Mouse (Mus musculus): ENCODE results near the gene Hoxc10. TPM values are rescaled to one million over a fixed set of nuclear protein-coding genes. Genes with fewer than 3 reads are reported as not detected.

The Hoxc10 gene
- polyA plus RNA-seq, 1 experiment from 2014 or later: not detected

GRCm38 (mm10) chr15:102972753-102973152 is 6.2 kb downstream of the Hoxc10 start:
- no peak for TF ChIP-seq EP300 (IDR thresholded peaks at IDR 0.05)
- no peak for TF ChIP-seq CTCF (IDR thresholded peaks at IDR 0.05)
- Histone ChIP-seq H3K9ac (replicated peaks; ENCODE audit: low read depth) (no peak overlapping the region), H3K4me3 (ENCODE audit: low read depth, low read length) (no peak overlapping the region), H3K36me3 (ENCODE audit: insufficient read depth, low read length) (no peaks in the 10 kb centered on the region), H3K27me3 (replicated peaks; ENCODE audit: insufficient read depth, low read length) (peaks cover 84% of the 10 kb centered on the region), H3K4me1 (ENCODE audit: insufficient read depth, low read depth, low read length) (no peaks in the 10 kb centered on the region), H3K27ac (ENCODE audit: low read length) (no peak overlapping the region), H3K4me2 (replicated peaks; ENCODE audit: low read depth, low read length) (no peak overlapping the region), H3K9me3 (ENCODE audit: low read length) (no peaks in the 10 kb centered on the region)
- WGBS: 1% methylated on average over 6 of the region's 6 CpGs
- ATAC-seq (no peak), DNase-seq (ENCODE audit: low spot score) (no peak)

- H3K4me2 ChIP-seq (replicated peaks; ENCODE audit: low read depth, low read length): no peak overlapping the region
- peaks cover 84% of the 10 kb centered on the region for H3K27me3 ChIP-seq (replicated peaks; ENCODE audit: insufficient read depth, low read length)
- TF ChIP-seq CTCF (IDR thresholded peaks at IDR 0.05) (no peak), EP300 (IDR thresholded peaks at IDR 0.05) (no peak)
- ATAC-seq (no peak), DNase-seq (ENCODE audit: low spot score) (no peak)
- no peak overlapping the region for H3K27ac ChIP-seq (ENCODE audit: low read length)
- H3K4me1 ChIP-seq (ENCODE audit: insufficient read depth, low read depth, low read length): no peaks in the 10 kb centered on the region
- no peaks in the 10 kb centered on the region for H3K36me3 ChIP-seq (ENCODE audit: insufficient read depth, low read length)
- H3K9ac ChIP-seq (replicated peaks; ENCODE audit: low read depth): no peak overlapping the region
- 9% methylated on average over 7 of the region's 7 CpGs for WGBS
- no peak overlapping the region for H3K4me3 ChIP-seq (ENCODE audit: low read depth, low read length)
- H3K9me3 ChIP-seq (ENCODE audit: low read length): no peaks in the 10 kb centered on the region
Measured at GRCm38 (mm10) chr15:102975034-102975433, 8.4 kb downstream of the Hoxc10 start.

GRCm38 (mm10) chr15:102975688-102976111 is 9.1 kb downstream of the Hoxc10 start:
- Histone ChIP-seq H3K9ac (replicated peaks; ENCODE audit: low read depth) (no peak overlapping the region), H3K27me3 (replicated peaks; ENCODE audit: insufficient read depth, low read length) (peaks cover 81% of the 10 kb centered on the region)
- DNase-seq (ENCODE audit: low spot score): no peak

GRCm38 (mm10) chr15:102976171-102976570 is 9.6 kb downstream of the Hoxc10 start, which contains the start of gene Hoxc9:
Hoxc9 (plus strand) TSS chr15:102976439.
- peak within 1 kb of the TSS; percentile 49 for H3K4me2 ChIP-seq (replicated peaks; ENCODE audit: low read depth, low read length)
- no peaks in the 10 kb centered on the region for H3K4me1 ChIP-seq (ENCODE audit: insufficient read depth, low read depth, low read length)
- DNase-seq (ENCODE audit: low spot score): no peak
- 2% methylated on average over 16 of the region's 20 CpGs for WGBS
- H3K4me3 ChIP-seq (ENCODE audit: low read depth, low read length): peak within 1 kb of the TSS; percentile 35
- no peak within 1 kb of the TSS for H3K27ac ChIP-seq (ENCODE audit: low read length)
- TF ChIP-seq CTCF (IDR thresholded peaks at IDR 0.05) (no peak), EP300 (IDR thresholded peaks at IDR 0.05) (no peak)
- H3K9me3 ChIP-seq (ENCODE audit: low read length): no peaks in the 10 kb centered on the region
- H3K36me3 ChIP-seq (ENCODE audit: insufficient read depth, low read length): no peaks in the 10 kb centered on the region
- no peak for ATAC-seq
- no peak within 1 kb of the TSS for H3K9ac ChIP-seq (replicated peaks; ENCODE audit: low read depth)
- peaks cover 81% of the 10 kb centered on the region for H3K27me3 ChIP-seq (replicated peaks; ENCODE audit: insufficient read depth, low read length)

More at GRCm38 (mm10) chr15:102975688-102976111, 9.1 kb downstream of the Hoxc10 start:
- H3K36me3 ChIP-seq (ENCODE audit: insufficient read depth, low read length): no peaks in the 10 kb centered on the region
- no peak overlapping the region for H3K4me3 ChIP-seq (ENCODE audit: low read depth, low read length)
- H3K4me1 ChIP-seq (ENCODE audit: insufficient read depth, low read depth, low read length): no peaks in the 10 kb centered on the region
- no peak overlapping the region for H3K27ac ChIP-seq (ENCODE audit: low read length)
- H3K9me3 ChIP-seq (ENCODE audit: low read length): no peaks in the 10 kb centered on the region
- ATAC-seq: no peak
- H3K4me2 ChIP-seq (replicated peaks; ENCODE audit: low read depth, low read length): no peak overlapping the region
- TF ChIP-seq EP300 (IDR thresholded peaks at IDR 0.05) (no peak), CTCF (IDR thresholded peaks at IDR 0.05) (no peak)
- WGBS: 1% methylated on average over 21 of the region's 21 CpGs

- Histone ChIP-seq H3K9ac (replicated peaks; ENCODE audit: low read depth) (no peak overlapping the region), H3K4me1 (ENCODE audit: insufficient read depth, low read depth, low read length) (no peaks in the 10 kb centered on the region), H3K27me3 (replicated peaks; ENCODE audit: insufficient read depth, low read length) (peaks cover 86% of the 10 kb centered on the region), H3K4me2 (replicated peaks; ENCODE audit: low read depth, low read length) (peak overlapping the region; percentile 49), H3K27ac (ENCODE audit: low read length) (no peak overlapping the region), H3K36me3 (ENCODE audit: insufficient read depth, low read length) (no peaks in the 10 kb centered on the region), H3K9me3 (ENCODE audit: low read length) (no peaks in the 10 kb centered on the region), H3K4me3 (ENCODE audit: low read depth, low read length) (peak overlapping the region; percentile 35)
- no peak for DNase-seq (ENCODE audit: low spot score)
- no peak for ATAC-seq
- TF ChIP-seq EP300 (IDR thresholded peaks at IDR 0.05) (no peak), CTCF (IDR thresholded peaks at IDR 0.05) (no peak)
- WGBS: 2% methylated on average over 37 of the region's 37 CpGs
Measured at GRCm38 (mm10) chr15:102976631-102977422, 10.2 kb downstream of the Hoxc10 start.

GRCm38 (mm10) chr15:102977423-102977974 is 10.9 kb downstream of the Hoxc10 start:
- H3K9me3 ChIP-seq (ENCODE audit: low read length): no peaks in the 10 kb centered on the region

More at GRCm38 (mm10) chr15:102977423-102977974, 10.9 kb downstream of the Hoxc10 start:
- Histone ChIP-seq H3K4me3 (ENCODE audit: low read depth, low read length) (peak overlapping the region; percentile 35), H3K27ac (ENCODE audit: low read length) (no peak overlapping the region), H3K4me1 (ENCODE audit: insufficient read depth, low read depth, low read length) (no peaks in the 10 kb centered on the region), H3K36me3 (ENCODE audit: insufficient read depth, low read length) (no peaks in the 10 kb centered on the region), H3K4me2 (replicated peaks; ENCODE audit: low read depth, low read length) (peak overlapping the region; percentile 49), H3K27me3 (replicated peaks; ENCODE audit: insufficient read depth, low read length) (peaks cover 87% of the 10 kb centered on the region), H3K9ac (replicated peaks; ENCODE audit: low read depth) (no peak overlapping the region)
- WGBS: 2% methylated on average over 13 of the region's 16 CpGs
- no peak for ATAC-seq
- TF ChIP-seq CTCF (IDR thresholded peaks at IDR 0.05): no peak
- no peak for TF ChIP-seq EP300 (IDR thresholded peaks at IDR 0.05)
- no peak for DNase-seq (ENCODE audit: low spot score)

Measured in lung, postnatal 0 days (tissue).